Mouse (Mus musculus): ENCODE measurements around the gene Hoxb6.

DNA sequence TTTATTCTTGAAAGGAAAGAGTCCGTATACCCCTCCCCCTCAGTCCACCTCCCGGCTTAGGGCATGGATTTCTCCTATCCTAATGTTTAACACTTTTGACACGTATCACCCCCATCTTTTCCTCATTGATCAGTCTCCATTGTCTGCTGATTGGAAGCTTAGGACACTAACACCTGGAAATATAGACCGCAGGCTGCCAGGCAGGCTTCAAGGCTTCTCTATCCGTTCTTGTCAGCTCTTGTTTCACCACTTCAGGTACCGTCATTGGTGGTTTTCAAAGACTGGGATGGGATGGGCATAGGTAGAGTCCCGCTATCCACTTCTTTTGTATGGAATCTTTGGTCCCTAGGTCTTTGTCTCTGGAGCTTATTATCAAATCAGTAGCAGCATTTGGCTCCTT is 34.8 kb downstream of the Hoxb6 start:
- TF ChIP-seq POLR2A (IDR thresholded peaks at IDR 0.05; ENCODE audit: low read depth, low read length) (no peak), CTCF (IDR thresholded peaks at IDR 0.05; ENCODE audit: extremely low read depth, insufficient read length, insufficient replicate concordance, low read depth, low read length) (no peak)

All from small intestine, adult 2 months (tissue).